Mouse (Mus musculus) stomach, embryonic 14.5 days (tissue): ENCODE measurements at regions not wholly inside any gene's neighbourhood (a gene's known extent, or its start where the extent isn't known, plus 50 kb on each side); places are given as distances from the start of the nearest gene placed in this dataset.

ENCODE experiments used
- ATAC-seq: fragments of 200-750 bp; cut with Nextera tagmentation; 2 replicates; pipeline ENCODE4 v1.8.0; 2017; ENCODE audit warnings: low read depth, moderate TSS enrichment; ENCODE audit not compliant: insufficient number of reproducible peaks, insufficient read depth, low FRiP score
- H3K27ac ChIP-seq: fragments of 300-500 bp; sonication (generic); 2 replicates; pipeline ENCODE4 v1.5.1; 2014; ENCODE audit warnings: mild to moderate bottlenecking, low read length, moderate library complexity, mixed read lengths
- H3K27me3 ChIP-seq: fragments of 300-500 bp; sonication (generic); 2 replicates; pipeline ENCODE4 v1.6.1; 2014; ENCODE audit warnings: low read length, control low read depth, mixed read lengths; ENCODE audit not compliant: control insufficient read depth, insufficient read depth
- H3K36me3 ChIP-seq: fragments of 300-500 bp; sonication (generic); 2 replicates; pipeline ENCODE4 v1.6.1; 2014; ENCODE audit warnings: mild to moderate bottlenecking, control low read depth, low read length, moderate library complexity, mixed read lengths; ENCODE audit not compliant: control insufficient read depth, insufficient read depth
- H3K4me1 ChIP-seq: fragments of 300-500 bp; sonication (generic); 2 replicates; pipeline ENCODE4 v1.6.1; 2014; ENCODE audit warnings: low read length, control low read depth, mixed read lengths; ENCODE audit not compliant: control insufficient read depth, insufficient read depth
- H3K4me2 ChIP-seq: fragments of 300-500 bp; sonication (generic); replicated peaks from 2 replicates; pipeline ENCODE4 v1.6.1; 2014; ENCODE audit warnings: low read depth, low read length, control low read depth
- H3K4me3 ChIP-seq: fragments of 300-500 bp; sonication (generic); 2 replicates; pipeline ENCODE4 v1.5.1; 2014; ENCODE audit warnings: low read depth, low read length, control low read depth
- H3K9ac ChIP-seq: fragments of 300-500 bp; sonication (generic); replicated peaks from 2 replicates; pipeline ENCODE4 v1.6.1; 2014; ENCODE audit warnings: low read depth, mild to moderate bottlenecking, control low read depth, low read length, moderate library complexity, mixed read lengths
- H3K9me3 ChIP-seq: fragments of 300-500 bp; sonication (generic); 2 replicates; pipeline ENCODE4 v1.6.1; 2016; ENCODE audit warnings: low read depth, low read length, control low read depth; ENCODE audit not compliant: control insufficient read depth
- WGBS: fragments of 180-500 bp; shearing (Covaris S2); extraction: QIAGEN DNeasy Blood & Tissue Kit; methylation state at CpG from one replicate; pipeline ENCODE4 v1.1.7; 2014; 5-methylcytosine and 5-hydroxymethylcytosine counted together

DNA sequence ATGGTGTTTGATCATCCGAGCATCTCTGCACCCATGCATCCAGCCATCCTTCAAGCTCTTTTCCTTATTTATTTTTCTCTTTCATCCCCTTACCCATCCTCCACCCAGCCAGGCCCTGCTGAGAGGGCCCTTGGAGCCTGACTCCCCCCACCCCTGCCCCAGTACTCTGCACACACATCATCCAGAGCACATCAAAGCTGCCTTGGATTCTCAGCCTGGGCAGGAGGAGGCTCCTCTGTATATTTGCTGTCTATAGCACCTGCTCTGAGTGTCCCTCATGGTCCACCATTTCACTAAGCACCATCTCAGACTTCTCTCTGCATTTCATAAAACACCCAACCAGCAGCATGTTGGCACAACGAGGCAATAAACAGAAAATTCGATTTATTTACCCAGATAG is 101.9 kb downstream of the Mn1 start:
- H3K9me3 ChIP-seq: no peaks in the 10 kb centered on the region
- no peak for ATAC-seq
- H3K4me3 ChIP-seq: no peak overlapping the region
- 57% methylated on average over 3 of the region's 3 CpGs for WGBS
- H3K36me3 ChIP-seq: no peaks in the 10 kb centered on the region
- no peak overlapping the region for H3K27ac ChIP-seq
- no peaks in the 10 kb centered on the region for H3K27me3 ChIP-seq
- no peak overlapping the region for H3K4me2 ChIP-seq
- no peaks in the 10 kb centered on the region for H3K4me1 ChIP-seq
- no peak overlapping the region for H3K9ac ChIP-seq

DNA sequence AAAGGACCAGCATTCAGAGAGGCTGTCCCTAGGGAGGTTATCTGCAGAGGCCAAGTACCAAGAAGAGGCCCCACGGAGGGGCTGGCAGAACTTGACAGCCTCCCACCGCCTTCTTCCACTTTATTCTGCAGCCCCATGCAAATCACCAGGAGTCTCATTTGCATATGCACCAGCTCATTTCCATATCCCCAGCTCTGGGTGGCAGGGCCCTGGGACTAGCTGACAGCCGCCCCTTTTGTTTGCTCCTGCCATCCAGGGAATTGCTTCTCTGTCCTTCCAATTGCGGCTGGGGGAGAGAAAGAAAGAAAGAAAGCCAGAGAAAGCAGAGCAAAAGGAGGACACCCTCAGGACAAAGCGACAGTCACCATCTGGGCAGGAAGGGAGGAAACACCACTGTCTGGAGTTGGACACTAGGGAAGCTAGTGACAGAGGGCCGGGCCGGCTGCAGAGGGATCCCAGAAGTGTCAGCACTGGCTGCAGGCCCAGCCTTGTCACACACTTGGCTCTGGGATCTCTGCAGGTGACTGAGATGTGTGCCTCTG is 102.4 kb downstream of the Mn1 start:
- Histone ChIP-seq H3K4me3 (no peak overlapping the region), H3K36me3 (no peaks in the 10 kb centered on the region), H3K27ac (no peak overlapping the region), H3K27me3 (no peaks in the 10 kb centered on the region), H3K4me1 (no peaks in the 10 kb centered on the region), H3K4me2 (no peak overlapping the region), H3K9me3 (no peaks in the 10 kb centered on the region), H3K9ac (no peak overlapping the region)
- whole genome bisulfite sequencing: 29% methylated on average over 7 of the region's 7 CpGs
- ATAC-seq: no peak

DNA sequence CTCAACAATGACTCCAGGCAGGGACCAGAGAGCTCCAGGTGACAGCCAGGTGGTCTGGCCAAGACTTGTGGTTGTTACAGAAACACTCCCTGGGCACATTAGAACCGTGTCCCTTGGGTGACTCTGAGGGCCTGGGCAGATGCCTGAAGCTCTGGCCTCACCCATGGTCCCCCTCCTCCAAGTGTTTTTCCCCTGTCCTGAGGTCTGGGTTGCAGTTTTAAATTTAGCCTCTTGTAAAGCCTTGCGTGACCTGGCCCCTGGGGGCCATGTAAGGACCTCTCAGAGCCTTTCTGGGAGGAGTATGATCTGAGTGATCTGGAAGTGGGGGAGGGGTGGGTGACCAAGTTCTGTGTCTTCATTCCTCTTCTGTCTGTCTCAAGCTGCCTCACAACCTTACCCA is 104.7 kb downstream of the Mn1 start:
- WGBS: 73% methylated on average over 2 of the region's 2 CpGs
- H3K4me3 ChIP-seq: no peak overlapping the region

DNA sequence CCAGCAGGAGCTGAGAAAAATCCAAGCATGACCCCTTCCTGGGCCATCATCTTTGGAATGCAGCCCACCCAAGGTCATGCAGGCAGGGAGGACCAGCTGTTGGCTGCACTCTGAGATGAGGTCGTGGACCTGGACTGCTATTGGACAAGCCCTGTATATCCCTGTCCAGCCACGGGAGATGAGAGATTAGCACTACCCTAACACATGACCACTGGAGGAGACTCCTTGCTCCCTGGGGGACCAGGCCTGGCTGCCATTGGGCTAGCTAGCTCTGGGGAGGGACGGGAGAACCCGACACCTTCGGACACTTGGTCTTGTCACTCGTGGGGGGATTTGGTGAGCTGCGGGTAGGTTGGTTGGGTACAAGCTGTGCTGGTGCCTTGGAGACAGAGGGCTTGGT is 105.4 kb downstream of the Mn1 start:
- no peaks in the 10 kb centered on the region for H3K4me1 ChIP-seq
- no peaks in the 10 kb centered on the region for H3K36me3 ChIP-seq
- no peak overlapping the region for H3K4me3 ChIP-seq
- WGBS: 24% methylated on average over 7 of the region's 7 CpGs
- ATAC-seq: no peak
- H3K4me2 ChIP-seq: no peak overlapping the region
- no peaks in the 10 kb centered on the region for H3K9me3 ChIP-seq
- no peak overlapping the region for H3K27ac ChIP-seq
- H3K27me3 ChIP-seq: no peaks in the 10 kb centered on the region
- H3K9ac ChIP-seq: no peak overlapping the region

More for the DNA sequence above, 104.7 kb downstream of the Mn1 start:
- Histone ChIP-seq H3K27ac (no peak overlapping the region), H3K9me3 (no peaks in the 10 kb centered on the region), H3K9ac (no peak overlapping the region), H3K27me3 (no peaks in the 10 kb centered on the region), H3K36me3 (no peaks in the 10 kb centered on the region), H3K4me2 (no peak overlapping the region), H3K4me1 (no peaks in the 10 kb centered on the region)
- no peak for ATAC-seq

DNA sequence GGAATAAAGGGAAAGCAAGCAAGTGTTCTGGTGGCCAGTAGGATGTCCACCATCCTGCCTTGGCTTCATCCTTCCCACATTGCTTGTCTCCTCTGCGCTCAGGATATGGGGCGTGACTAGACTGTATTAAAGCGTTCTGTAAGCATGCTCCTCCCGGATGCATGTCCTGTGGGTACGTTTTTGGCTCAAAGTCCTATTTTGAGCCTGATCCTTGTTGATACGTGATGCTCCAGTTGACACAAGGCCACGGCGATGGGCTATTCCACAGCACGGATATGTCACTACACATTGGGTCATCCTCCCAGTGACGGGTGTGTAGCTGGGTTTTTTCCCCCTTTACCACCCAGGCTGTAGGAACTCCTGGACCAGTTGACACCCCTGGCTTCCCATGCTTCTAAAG is 110.6 kb downstream of the Mn1 start:
- Histone ChIP-seq H3K36me3 (no peaks in the 10 kb centered on the region), H3K4me3 (no peak overlapping the region), H3K9me3 (no peaks in the 10 kb centered on the region), H3K4me1 (peaks cover 15% of the 10 kb centered on the region), H3K27ac (no peak overlapping the region), H3K9ac (no peak overlapping the region), H3K27me3 (no peaks in the 10 kb centered on the region), H3K4me2 (no peak overlapping the region)
- no peak for ATAC-seq
- WGBS: 88% methylated on average over 10 of the region's 10 CpGs

DNA sequence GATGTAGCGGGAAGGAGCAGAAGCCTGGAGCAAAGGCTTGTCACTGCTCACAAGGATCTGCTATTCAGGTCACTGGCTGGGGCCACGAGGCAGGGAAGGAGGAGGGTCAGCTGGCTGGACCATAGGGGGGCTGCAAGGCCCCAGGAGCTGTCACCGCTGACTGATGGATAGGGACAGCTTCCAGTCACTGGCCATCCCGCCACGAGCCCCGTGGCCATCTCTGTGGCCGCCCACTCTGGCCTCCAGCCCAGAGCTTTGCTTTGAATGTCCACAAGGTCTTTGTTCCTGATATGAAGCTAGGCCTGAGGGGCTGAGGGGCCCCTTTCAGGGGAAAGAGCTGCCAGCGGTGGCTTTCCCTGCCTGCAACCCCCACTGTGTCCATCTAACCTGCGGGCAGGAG is 111.9 kb downstream of the Mn1 start:
- Histone ChIP-seq H3K9me3 (no peaks in the 10 kb centered on the region), H3K9ac (no peak overlapping the region), H3K4me1 (peaks cover 18% of the 10 kb centered on the region), H3K4me2 (no peak overlapping the region), H3K36me3 (no peaks in the 10 kb centered on the region), H3K27me3 (no peaks in the 10 kb centered on the region), H3K4me3 (no peak overlapping the region), H3K27ac (no peak overlapping the region)
- peak; percentile 12; the same call in 1 of the 2 replicates for ATAC-seq
- 26% methylated on average over 9 of the region's 9 CpGs for WGBS

DNA sequence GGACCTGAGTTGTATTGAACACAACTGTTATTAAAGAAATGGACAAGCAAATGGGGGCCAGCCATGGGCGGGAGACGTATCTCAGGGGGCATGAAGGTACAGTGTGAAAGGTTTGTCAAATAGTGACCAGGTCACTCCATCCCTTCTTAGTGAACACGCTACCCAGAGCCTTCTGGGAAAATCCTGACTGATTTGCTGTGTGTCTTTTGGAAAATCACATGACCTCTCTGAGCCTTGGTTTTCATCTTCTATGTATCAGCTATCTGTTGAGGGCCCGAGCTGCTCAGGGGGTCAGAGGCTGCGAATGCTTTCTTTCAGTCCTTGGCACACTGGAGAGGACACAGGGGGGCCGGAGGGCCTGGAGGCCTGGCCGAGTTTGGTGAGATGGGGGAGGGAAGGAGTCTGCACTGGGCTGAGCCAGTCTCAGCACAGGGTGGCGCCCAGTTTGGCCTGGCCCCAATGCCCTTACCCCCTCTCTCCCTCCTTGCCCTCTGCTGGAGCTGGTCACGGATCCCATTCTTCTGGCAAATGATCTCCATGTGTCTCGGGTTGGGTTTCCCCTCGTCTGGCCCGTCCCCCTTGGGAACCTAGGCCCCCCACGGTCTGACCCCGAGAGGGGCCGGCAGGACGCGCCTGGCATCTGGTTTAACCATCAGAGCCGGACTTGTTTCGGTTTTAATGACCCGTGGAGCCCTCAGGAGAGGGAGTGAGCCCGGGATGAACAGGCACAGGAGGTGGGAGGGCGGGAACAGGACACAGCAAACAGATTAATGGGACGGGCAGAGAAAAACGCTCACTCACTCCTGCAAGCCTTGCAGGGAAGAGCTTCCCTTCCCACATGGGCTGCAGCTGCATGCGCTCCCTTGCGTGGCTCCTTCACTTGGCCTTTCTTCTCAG is 113.7 kb downstream of the Mn1 start:
- Histone ChIP-seq H3K9ac (no peak overlapping the region), H3K36me3 (no peaks in the 10 kb centered on the region), H3K9me3 (no peaks in the 10 kb centered on the region), H3K4me2 (peak overlapping the region; percentile 38), H3K4me1 (peaks cover 18% of the 10 kb centered on the region), H3K4me3 (no peak overlapping the region), H3K27me3 (no peaks in the 10 kb centered on the region), H3K27ac (no peak overlapping the region)
- ATAC-seq: no peak; the same call in 1 of the 2 replicates
- WGBS: 19% methylated on average over 26 of the region's 26 CpGs

DNA sequence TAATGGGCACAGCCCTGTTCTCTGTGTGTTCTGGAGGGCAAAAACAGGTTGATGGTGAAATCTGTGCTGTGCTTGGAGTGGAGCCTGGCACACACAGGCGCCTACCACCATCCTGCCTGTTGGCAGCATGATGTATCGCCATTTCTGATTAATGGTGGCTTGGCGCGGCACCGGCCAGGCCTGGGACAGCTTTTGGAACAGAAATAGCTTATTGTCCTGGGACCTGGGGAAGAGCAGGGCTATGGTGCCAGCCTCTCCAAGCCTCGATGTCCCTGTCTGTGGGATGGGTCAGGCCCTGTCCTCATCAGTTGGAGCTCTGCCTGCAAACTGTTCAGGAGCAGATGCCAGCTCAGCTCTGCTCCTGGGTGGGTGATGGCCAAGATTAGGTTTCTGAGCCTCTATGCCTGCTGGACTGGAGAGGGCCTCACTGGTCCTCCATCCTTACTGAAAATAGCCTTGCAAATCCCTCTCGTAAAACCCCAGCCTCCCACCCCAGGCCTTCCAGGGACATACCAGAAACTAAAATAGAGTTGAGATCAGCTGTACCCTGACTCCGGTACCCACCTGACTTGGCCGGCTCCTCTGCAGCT is 115.4 kb downstream of the Mn1 start:
- Histone ChIP-seq H3K4me2 (no peak overlapping the region), H3K27me3 (no peaks in the 10 kb centered on the region), H3K4me1 (peaks cover 18% of the 10 kb centered on the region), H3K4me3 (no peak overlapping the region), H3K9me3 (no peaks in the 10 kb centered on the region), H3K36me3 (no peaks in the 10 kb centered on the region), H3K27ac (no peak overlapping the region), H3K9ac (no peak overlapping the region)
- 77% methylated on average over 9 of the region's 9 CpGs for WGBS
- ATAC-seq: no peak
